In the genomic region with DNA sequence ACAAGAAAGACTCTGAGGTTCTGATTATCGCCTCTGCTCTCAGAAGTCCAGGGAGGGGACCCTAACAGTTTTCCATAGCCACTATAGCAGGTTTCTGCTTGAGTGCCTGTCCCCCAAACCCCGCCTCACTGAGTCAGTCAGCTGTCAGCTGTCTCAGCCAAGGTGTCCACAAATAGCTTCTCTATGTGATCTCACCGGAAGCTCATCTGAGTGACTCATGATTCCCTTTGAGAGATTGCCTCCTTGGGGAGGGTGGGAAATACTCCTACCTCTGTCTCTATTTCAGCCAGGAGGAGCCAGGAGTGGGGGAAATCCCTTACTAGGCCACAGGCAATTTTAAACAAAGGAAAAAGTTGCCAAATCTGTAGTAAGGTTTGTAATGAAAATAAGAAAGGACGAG, we compare ENCODE assay signal across 9 mouse cellular contexts.
DNase-seq lines count a peak whose midpoint lies in the region; ATAC-seq and TF ChIP-seq lines count a peak whose summit lies in the region.
"Had no signal": no experiment of that assay in that cellular context is flagged by ENCODE, and none has a peak within 500 bp of the region (broad histone marks: within the 10 kb centered on the region; RNA-seq: fewer than 3 reads in every experiment).

No protein-coding gene starts in this region.

- H3K27me3 ChIP-seq in embryonic facial prominence, embryonic 15.5 days: no peaks in the 10 kb centered on the region
- H3K27me3 ChIP-seq in stomach, postnatal 0 days (ENCODE audit: control insufficient read depth, insufficient read depth, low read length): no peaks in the 10 kb centered on the region
- H3K27me3 ChIP-seq in forebrain, embryonic 15.5 days: no peaks in the 10 kb centered on the region
- H3K27me3 ChIP-seq: liver, embryonic 13.5 days had no signal

- no peak overlapping the region for H3K4me2 ChIP-seq in embryonic facial prominence, embryonic 15.5 days (replicated peaks)
- H3K4me2 ChIP-seq in stomach, postnatal 0 days (replicated peaks; ENCODE audit: low read depth): no peak overlapping the region
- no peak overlapping the region for H3K4me2 ChIP-seq in forebrain, embryonic 15.5 days (replicated peaks)
- H3K4me2 ChIP-seq: liver, embryonic 13.5 days had no signal

- H3K9me3 ChIP-seq in embryonic facial prominence, embryonic 15.5 days (replicated peaks): no peaks in the 10 kb centered on the region
- no peaks in the 10 kb centered on the region for H3K9me3 ChIP-seq in stomach, postnatal 0 days (ENCODE audit: control insufficient read depth, low read length)
- no peaks in the 10 kb centered on the region for H3K9me3 ChIP-seq in forebrain, embryonic 15.5 days
- H3K9me3 ChIP-seq: liver, embryonic 13.5 days had no signal

- WGBS in embryonic facial prominence, embryonic 15.5 days: 52% methylated on average over 4 of the region's 4 CpGs
- WGBS in stomach, postnatal 0 days: 47% methylated on average over 4 of the region's 4 CpGs
- WGBS in forebrain, embryonic 15.5 days: 54% methylated on average over 4 of the region's 4 CpGs

- TF ChIP-seq EP300 in stomach, postnatal 0 days (optimal IDR thresholded peaks at IDR 0.05): no peak

- H3K4me3 ChIP-seq in embryonic facial prominence, embryonic 15.5 days (replicated peaks): no peak overlapping the region
- H3K4me3 ChIP-seq in stomach, postnatal 0 days (ENCODE audit: low read depth, low read length): no peak overlapping the region
- no peak overlapping the region for H3K4me3 ChIP-seq in forebrain, embryonic 15.5 days
- H3K4me3 ChIP-seq: liver, embryonic 13.5 days had no signal

- DNase-seq in layer of hippocampus, adult 18-20 months (ENCODE audit: low spot score in 2 of 2): peak; percentile 41 to 51
- no peak for DNase-seq in layer of hippocampus, postnatal 25 days (ENCODE audit: extremely low spot score in 1 of 2, low spot score in 1 of 2)
- DNase-seq in NIH3T3 (ENCODE audit: low read depth): peak; percentile 72
- DNase-seq in induced T-regulatory cell, adult 2 months (ENCODE audit: low read depth): peak; percentile 83
- no peak for DNase-seq in stomach, postnatal 0 days (ENCODE audit: low spot score)
- DNase-seq in c-Kit-positive CD71-positive TER-119-positive erythroid progenitor cells, embryonic 14.5 days (ENCODE audit: low spot score): no peak
- DNase-seq: liver, embryonic 13.5 days had no signal

- ATAC-seq in embryonic facial prominence, embryonic 15.5 days (ENCODE audit: insufficient number of reproducible peaks, low FRiP score, low TSS enrichment, low read depth): no peak
- ATAC-seq in stomach, postnatal 0 days (ENCODE audit: low FRiP score, low TSS enrichment): peak; percentile 61; the same call in 1 of the 2 replicates
- ATAC-seq in forebrain, embryonic 15.5 days (replicated peaks): no peak

- H3K4me1 ChIP-seq in embryonic facial prominence, embryonic 15.5 days: peaks cover 9% of the 10 kb centered on the region
- H3K4me1 ChIP-seq in stomach, postnatal 0 days (replicated peaks; ENCODE audit: control insufficient read depth, insufficient read depth): no peaks in the 10 kb centered on the region
- no peaks in the 10 kb centered on the region for H3K4me1 ChIP-seq in forebrain, embryonic 15.5 days
- H3K4me1 ChIP-seq: liver, embryonic 13.5 days had no signal

- H3K27ac ChIP-seq in embryonic facial prominence, embryonic 15.5 days (replicated peaks): peak overlapping the region; percentile 73
- no peak overlapping the region for H3K27ac ChIP-seq in stomach, postnatal 0 days (replicated peaks)
- no peak overlapping the region for H3K27ac ChIP-seq in forebrain, embryonic 15.5 days (replicated peaks)
- H3K27ac ChIP-seq: liver, embryonic 13.5 days had no signal

- TF ChIP-seq CTCF in stomach, postnatal 0 days (IDR thresholded peaks at IDR 0.05; ENCODE audit: low read depth): no peak

- H3K36me3 ChIP-seq in embryonic facial prominence, embryonic 15.5 days: no peaks in the 10 kb centered on the region
- H3K36me3 ChIP-seq in stomach, postnatal 0 days (ENCODE audit: control insufficient read depth, insufficient read depth, low read length): no peaks in the 10 kb centered on the region
- H3K36me3 ChIP-seq in forebrain, embryonic 15.5 days: no peaks in the 10 kb centered on the region
- H3K36me3 ChIP-seq: liver, embryonic 13.5 days had no signal

- no peak overlapping the region for H3K9ac ChIP-seq in embryonic facial prominence, embryonic 15.5 days
- H3K9ac ChIP-seq in stomach, postnatal 0 days (ENCODE audit: low read length): no peak overlapping the region
- H3K9ac ChIP-seq in forebrain, embryonic 15.5 days (replicated peaks): no peak overlapping the region
- H3K9ac ChIP-seq: liver, embryonic 13.5 days had no signal

Comparison
In these comparisons a context has a peak if more than half of its experiments do, and no peak if none do; other contexts are left out.
1. DNase-seq: peak in layer of hippocampus, adult 18-20 months (2 of 2), NIH3T3 (single experiment) and induced T-regulatory cell, adult 2 months (single experiment); none in layer of hippocampus, postnatal 25 days (0 of 2), stomach, postnatal 0 days (single experiment) and c-Kit-positive CD71-positive TER-119-positive erythroid progenitor cells, embryonic 14.5 days (single experiment).